Mouse (Mus musculus): ENCODE measurements around the gene Kdm2b. TPM values are rescaled to one million over a fixed set of nuclear protein-coding genes. Genes with fewer than 3 reads are reported as not detected.

The Kdm2b gene
- polyA plus RNA-seq, 1 experiment from 2014 or later, result 33.2 TPM

- H3K27me3 ChIP-seq (ENCODE audit: control insufficient read depth, insufficient read depth, low read length), result peaks cover 20% of the 10 kb centered on the region
- ATAC-seq (ENCODE audit: insufficient read depth, low FRiP score), result 0 out of 2 replicates have a peak, but pooled peaks have one; percentile 41
- H3K4me1 ChIP-seq (ENCODE audit: control insufficient read depth, insufficient read depth, low read length), result peaks cover 25% of the 10 kb centered on the region
- 0 out of 2 replicates have a peak overlapping the region, but pooled peaks have one; percentile 67 for H3K9ac ChIP-seq (ENCODE audit: low read length)
- 22% methylated on average over 22 of the region's 23 CpGs for WGBS
- no peaks in the 10 kb centered on the region for H3K36me3 ChIP-seq (ENCODE audit: control insufficient read depth, insufficient read depth, low read length)
- H3K9me3 ChIP-seq (replicated peaks; ENCODE audit: control insufficient read depth, low read length), result no peaks in the 10 kb centered on the region
- peak overlapping the region; percentile 86 for H3K4me2 ChIP-seq (ENCODE audit: low read depth, low read length)
- H3K4me3 ChIP-seq (replicated peaks; ENCODE audit: low read length), result peak overlapping the region; percentile 46
- H3K27ac ChIP-seq (ENCODE audit: low read length), result no peak overlapping the region
These were observed 39.2 kb downstream of the Kdm2b start for GRCm38 (mm10) chr5:122950329-122950953.

GRCm38 (mm10) chr5:122949101-122949500 is 40.5 kb downstream of the Kdm2b start:
- Histone ChIP-seq H3K4me2 (ENCODE audit: low read depth, low read length) (no peak overlapping the region), H3K9ac (ENCODE audit: low read length) (no peak overlapping the region), H3K36me3 (ENCODE audit: control insufficient read depth, insufficient read depth, low read length) (no peaks in the 10 kb centered on the region), H3K4me3 (replicated peaks; ENCODE audit: low read length) (no peak overlapping the region), H3K27me3 (ENCODE audit: control insufficient read depth, insufficient read depth, low read length) (peaks cover 20% of the 10 kb centered on the region), H3K9me3 (replicated peaks; ENCODE audit: control insufficient read depth, low read length) (no peaks in the 10 kb centered on the region), H3K27ac (ENCODE audit: low read length) (no peak overlapping the region), H3K4me1 (ENCODE audit: control insufficient read depth, insufficient read depth, low read length) (peaks cover 25% of the 10 kb centered on the region)
- WGBS, result 80% methylated on average over 8 of the region's 8 CpGs
- ATAC-seq (ENCODE audit: insufficient read depth, low FRiP score), result no peak

- Histone ChIP-seq H3K4me3 (replicated peaks; ENCODE audit: low read length) (no peak overlapping the region), H3K27ac (ENCODE audit: low read length) (no peak overlapping the region), H3K36me3 (ENCODE audit: control insufficient read depth, insufficient read depth, low read length) (no peaks in the 10 kb centered on the region), H3K4me1 (ENCODE audit: control insufficient read depth, insufficient read depth, low read length) (peaks cover 23% of the 10 kb centered on the region), H3K4me2 (ENCODE audit: low read depth, low read length) (no peak overlapping the region), H3K9me3 (replicated peaks; ENCODE audit: control insufficient read depth, low read length) (no peaks in the 10 kb centered on the region), H3K9ac (ENCODE audit: low read length) (no peak overlapping the region), H3K27me3 (ENCODE audit: control insufficient read depth, insufficient read depth, low read length) (peaks cover 10% of the 10 kb centered on the region)
- 77% methylated on average over 12 of the region's 12 CpGs for WGBS
- ATAC-seq (ENCODE audit: insufficient read depth, low FRiP score), result no peak
These were observed 42.1 kb downstream of the Kdm2b start for GRCm38 (mm10) chr5:122947534-122947933.

- 73% methylated on average over 3 of the region's 3 CpGs for WGBS
- no peak overlapping the region for H3K4me3 ChIP-seq (replicated peaks; ENCODE audit: low read length)
- no peak overlapping the region for H3K27ac ChIP-seq (ENCODE audit: low read length)
- H3K4me1 ChIP-seq (ENCODE audit: control insufficient read depth, insufficient read depth, low read length), result peaks cover 3% of the 10 kb centered on the region; the same call in 1 of the 2 replicates
- H3K27me3 ChIP-seq (ENCODE audit: control insufficient read depth, insufficient read depth, low read length), result no peaks in the 10 kb centered on the region
- no peak overlapping the region for H3K4me2 ChIP-seq (ENCODE audit: low read depth, low read length)
- no peak overlapping the region for H3K9ac ChIP-seq (ENCODE audit: low read length)
- no peaks in the 10 kb centered on the region for H3K9me3 ChIP-seq (replicated peaks; ENCODE audit: control insufficient read depth, low read length)
- H3K36me3 ChIP-seq (ENCODE audit: control insufficient read depth, insufficient read depth, low read length), result no peaks in the 10 kb centered on the region
- peak; percentile 19; the same call in 1 of the 2 replicates for ATAC-seq (ENCODE audit: insufficient read depth, low FRiP score)
These were observed 50.9 kb downstream of the Kdm2b start for GRCm38 (mm10) chr5:122938676-122939075.

GRCm38 (mm10) chr5:122937958-122938540 is 51.6 kb downstream of the Kdm2b start:
- peak; percentile 35; the same call in 1 of the 2 replicates for ATAC-seq (ENCODE audit: insufficient read depth, low FRiP score)
- Histone ChIP-seq H3K27me3 (ENCODE audit: control insufficient read depth, insufficient read depth, low read length) (no peaks in the 10 kb centered on the region), H3K9me3 (replicated peaks; ENCODE audit: control insufficient read depth, low read length) (no peaks in the 10 kb centered on the region), H3K4me3 (replicated peaks; ENCODE audit: low read length) (no peak overlapping the region), H3K4me2 (ENCODE audit: low read depth, low read length) (no peak overlapping the region), H3K27ac (ENCODE audit: low read length) (no peak overlapping the region), H3K36me3 (ENCODE audit: control insufficient read depth, insufficient read depth, low read length) (no peaks in the 10 kb centered on the region), H3K4me1 (ENCODE audit: control insufficient read depth, insufficient read depth, low read length) (peaks cover 3% of the 10 kb centered on the region; the same call in 1 of the 2 replicates), H3K9ac (ENCODE audit: low read length) (no peak overlapping the region)
- WGBS, result 57% methylated on average over 4 of the region's 4 CpGs

GRCm38 (mm10) chr5:122937031-122937430 is 52.6 kb downstream of the Kdm2b start:
- ATAC-seq (ENCODE audit: insufficient read depth, low FRiP score), result no peak
- Histone ChIP-seq H3K36me3 (ENCODE audit: control insufficient read depth, insufficient read depth, low read length) (no peaks in the 10 kb centered on the region), H3K9ac (ENCODE audit: low read length) (no peak overlapping the region), H3K9me3 (replicated peaks; ENCODE audit: control insufficient read depth, low read length) (no peaks in the 10 kb centered on the region), H3K4me1 (ENCODE audit: control insufficient read depth, insufficient read depth, low read length) (peaks cover 3% of the 10 kb centered on the region; the same call in 1 of the 2 replicates), H3K27ac (ENCODE audit: low read length) (no peak overlapping the region), H3K4me2 (ENCODE audit: low read depth, low read length) (no peak overlapping the region), H3K27me3 (ENCODE audit: control insufficient read depth, insufficient read depth, low read length) (no peaks in the 10 kb centered on the region), H3K4me3 (replicated peaks; ENCODE audit: low read length) (no peak overlapping the region)
- 83% methylated on average over 6 of the region's 6 CpGs for WGBS

GRCm38 (mm10) chr5:122935810-122936209 is 53.8 kb downstream of the Kdm2b start:
- Histone ChIP-seq H3K9me3 (replicated peaks; ENCODE audit: control insufficient read depth, low read length) (no peaks in the 10 kb centered on the region), H3K9ac (ENCODE audit: low read length) (no peak overlapping the region), H3K36me3 (ENCODE audit: control insufficient read depth, insufficient read depth, low read length) (no peaks in the 10 kb centered on the region), H3K27ac (ENCODE audit: low read length) (no peak overlapping the region), H3K4me1 (ENCODE audit: control insufficient read depth, insufficient read depth, low read length) (peaks cover 3% of the 10 kb centered on the region; the same call in 1 of the 2 replicates), H3K4me2 (ENCODE audit: low read depth, low read length) (no peak overlapping the region), H3K27me3 (ENCODE audit: control insufficient read depth, insufficient read depth, low read length) (no peaks in the 10 kb centered on the region), H3K4me3 (replicated peaks; ENCODE audit: low read length) (no peak overlapping the region)
- ATAC-seq (ENCODE audit: insufficient read depth, low FRiP score), result no peak
- WGBS, result 87% methylated on average over 4 of the region's 4 CpGs

- no peaks in the 10 kb centered on the region for H3K27me3 ChIP-seq (ENCODE audit: control insufficient read depth, insufficient read depth, low read length)
- no peaks in the 10 kb centered on the region for H3K9me3 ChIP-seq (replicated peaks; ENCODE audit: control insufficient read depth, low read length)
- no peak overlapping the region for H3K4me3 ChIP-seq (replicated peaks; ENCODE audit: low read length)
- H3K27ac ChIP-seq (ENCODE audit: low read length), result no peak overlapping the region
- 61% methylated on average over 7 of the region's 7 CpGs for WGBS
- no peak overlapping the region for H3K4me2 ChIP-seq (ENCODE audit: low read depth, low read length)
- no peak overlapping the region for H3K9ac ChIP-seq (ENCODE audit: low read length)
- H3K36me3 ChIP-seq (ENCODE audit: control insufficient read depth, insufficient read depth, low read length), result no peaks in the 10 kb centered on the region
- no peak for ATAC-seq (ENCODE audit: insufficient read depth, low FRiP score)
- H3K4me1 ChIP-seq (ENCODE audit: control insufficient read depth, insufficient read depth, low read length), result peaks cover under 1% of the 10 kb centered on the region; the same call in 1 of the 2 replicates
These were observed 58.6 kb downstream of the Kdm2b start for GRCm38 (mm10) chr5:122930991-122931390.

- no peak overlapping the region for H3K27ac ChIP-seq (ENCODE audit: low read length)
- no peak overlapping the region for H3K4me2 ChIP-seq (ENCODE audit: low read depth, low read length)
- H3K9me3 ChIP-seq (replicated peaks; ENCODE audit: control insufficient read depth, low read length), result no peaks in the 10 kb centered on the region
- no peaks in the 10 kb centered on the region for H3K36me3 ChIP-seq (ENCODE audit: control insufficient read depth, insufficient read depth, low read length)
- no peaks in the 10 kb centered on the region for H3K27me3 ChIP-seq (ENCODE audit: control insufficient read depth, insufficient read depth, low read length)
- peak; percentile 54; the same call in 1 of the 2 replicates for ATAC-seq (ENCODE audit: insufficient read depth, low FRiP score)
- H3K4me1 ChIP-seq (ENCODE audit: control insufficient read depth, insufficient read depth, low read length), result peaks cover 5% of the 10 kb centered on the region
- WGBS, result 53% methylated on average over 3 of the region's 3 CpGs
- no peak overlapping the region for H3K4me3 ChIP-seq (replicated peaks; ENCODE audit: low read length)
- no peak overlapping the region for H3K9ac ChIP-seq (ENCODE audit: low read length)
These were observed 61.3 kb downstream of the Kdm2b start for GRCm38 (mm10) chr5:122928293-122928692.
